Mouse (Mus musculus): ENCODE measurements around the gene Rapgef3. TPM values are rescaled to one million over a fixed set of nuclear protein-coding genes. Genes with fewer than 3 reads are reported as not detected.

Rapgef3 gene
- polyA plus RNA-seq, 1 experiment from 2014 or later: 6.4 TPM

DNA sequence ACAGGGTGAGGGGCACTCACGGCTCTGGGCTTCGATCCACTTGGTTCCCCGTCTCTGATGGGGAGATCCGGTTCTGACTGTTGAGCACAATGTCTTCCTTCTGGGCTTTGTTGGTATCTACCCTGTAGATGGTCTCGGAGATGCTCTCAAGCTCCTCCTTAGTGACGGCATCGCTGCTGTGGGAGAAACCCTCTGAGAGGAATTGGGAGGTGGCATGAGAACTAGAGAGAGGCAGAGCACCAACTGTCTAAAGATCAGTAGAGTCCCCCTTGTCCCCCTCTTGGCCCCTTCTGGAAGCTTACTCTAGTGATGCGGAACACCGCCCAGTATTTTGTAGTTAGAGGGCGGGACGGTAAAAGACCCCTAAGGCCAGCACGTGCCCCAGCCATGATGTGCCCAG, 48.3 kb downstream of the Rapgef3 start:
- Histone ChIP-seq H3K27ac (0 out of 2 replicates have a peak overlapping the region, but pooled peaks have one; percentile 46), H3K4me1 (peaks cover 23% of the 10 kb centered on the region), H3K36me3 (no peaks in the 10 kb centered on the region), H3K9me3 (replicated peaks) (no peaks in the 10 kb centered on the region), H3K4me3 (no peak overlapping the region), H3K27me3 (ENCODE audit: low read depth, poor library complexity, severe bottlenecking) (no peaks in the 10 kb centered on the region)
- WGBS: 91% methylated on average over 12 of the region's 12 CpGs
- DNase-seq (ENCODE audit: low spot score): no peak

DNA sequence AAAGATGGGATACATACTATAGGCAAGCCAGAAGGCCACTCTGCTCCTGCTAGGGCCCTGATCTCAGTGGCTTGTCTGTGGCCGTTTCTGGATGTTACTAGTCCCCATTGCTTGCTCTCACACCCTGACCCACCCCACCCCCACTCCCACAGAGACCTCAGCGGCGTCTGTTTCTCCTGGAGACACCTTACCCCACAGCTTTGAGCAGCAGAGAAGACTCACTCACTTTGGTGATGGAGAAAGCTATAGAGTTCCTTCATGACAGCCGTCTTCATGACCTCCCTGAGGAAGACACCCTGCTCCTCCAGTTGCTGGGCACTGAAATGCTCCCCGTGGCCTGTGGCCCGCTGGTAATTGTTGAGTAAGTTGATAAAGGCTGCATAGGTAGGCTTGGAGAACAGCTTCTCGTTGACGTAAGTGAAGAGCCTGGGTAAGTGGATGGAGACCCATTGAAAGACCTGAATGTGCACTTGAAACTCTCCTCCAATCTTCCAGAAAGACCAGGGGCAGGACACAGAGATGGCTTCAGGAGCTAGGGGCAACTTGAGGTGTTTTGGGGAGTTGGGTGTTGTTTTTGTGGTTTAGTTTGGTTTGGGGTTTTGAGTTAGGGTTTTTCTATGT, 49.1 kb downstream of the Rapgef3 start:
- H3K4me3 ChIP-seq: no peak overlapping the region
- DNase-seq (ENCODE audit: low spot score): no peak
- no peaks in the 10 kb centered on the region for H3K27me3 ChIP-seq (ENCODE audit: low read depth, poor library complexity, severe bottlenecking)
- H3K27ac ChIP-seq: peak overlapping the region; percentile 59
- H3K9me3 ChIP-seq (replicated peaks): no peaks in the 10 kb centered on the region
- no peaks in the 10 kb centered on the region for H3K36me3 ChIP-seq
- peaks cover 23% of the 10 kb centered on the region for H3K4me1 ChIP-seq
- 87% methylated on average over 8 of the region's 8 CpGs for WGBS

DNA sequence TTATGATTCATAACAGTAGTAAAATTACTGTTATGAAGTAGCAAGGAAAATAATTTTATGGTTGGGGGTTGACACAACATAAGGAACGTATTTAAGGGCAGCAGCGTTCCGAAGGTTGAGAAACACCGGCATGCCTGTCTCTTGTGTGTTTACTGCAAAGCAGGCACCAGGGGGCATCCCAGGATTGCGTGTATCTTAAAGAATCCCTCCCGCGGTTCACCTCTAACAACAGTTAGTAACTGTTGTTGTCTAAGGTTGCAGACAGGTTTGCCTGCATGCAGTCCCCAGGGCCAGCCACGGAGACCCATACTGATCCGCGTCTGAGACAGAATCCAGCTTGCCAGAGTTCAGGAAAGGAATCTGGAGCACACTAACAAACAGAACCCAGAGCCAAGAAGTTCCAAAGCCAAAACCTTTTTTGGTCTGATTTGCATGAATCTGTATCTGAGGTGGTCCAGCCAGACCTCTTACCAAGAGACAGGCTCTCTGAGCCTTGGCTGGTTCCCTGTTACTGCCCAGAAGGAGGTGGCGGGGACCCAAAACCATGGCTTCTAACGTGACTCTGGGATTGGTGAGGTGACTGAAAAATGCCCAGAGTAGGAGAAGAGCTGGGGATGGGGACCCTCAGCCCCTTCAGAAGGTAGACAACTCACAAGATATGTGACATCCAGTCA, 49.8 kb downstream of the Rapgef3 start:
- WGBS: 34% methylated on average over 12 of the region's 12 CpGs
- H3K36me3 ChIP-seq: no peaks in the 10 kb centered on the region
- H3K27ac ChIP-seq: peak overlapping the region; percentile 59; the same call in 1 of the 2 replicates
- H3K9me3 ChIP-seq (replicated peaks): no peaks in the 10 kb centered on the region
- no peaks in the 10 kb centered on the region for H3K27me3 ChIP-seq (ENCODE audit: low read depth, poor library complexity, severe bottlenecking)
- peak; percentile 77 for DNase-seq (ENCODE audit: low spot score)
- H3K4me3 ChIP-seq: no peak overlapping the region
- peaks cover 28% of the 10 kb centered on the region for H3K4me1 ChIP-seq

DNA sequence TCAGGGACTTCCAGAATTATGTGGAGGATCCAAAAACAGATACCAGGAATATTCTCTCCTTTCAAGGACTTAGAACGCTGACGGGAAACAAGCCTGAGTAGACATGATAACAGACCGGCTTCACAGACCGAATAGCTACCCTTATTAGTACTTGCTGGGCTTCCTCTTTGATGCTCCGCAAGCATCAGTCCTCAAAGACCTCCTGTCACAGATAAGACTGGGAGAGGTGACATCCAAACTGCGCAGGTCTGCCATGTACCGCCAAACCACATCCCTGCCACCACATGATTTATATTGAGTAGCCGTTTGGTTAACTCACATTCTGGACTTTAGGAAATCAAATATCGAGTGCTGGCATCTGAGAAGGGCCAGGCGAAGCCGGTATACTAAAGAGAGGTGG, 51.0 kb downstream of the Rapgef3 start:
- H3K4me1 ChIP-seq: peaks cover 27% of the 10 kb centered on the region
- WGBS: 88% methylated on average over 11 of the region's 11 CpGs
- no peak overlapping the region for H3K27ac ChIP-seq
- no peak for DNase-seq (ENCODE audit: low spot score)
- no peaks in the 10 kb centered on the region for H3K36me3 ChIP-seq
- no peak overlapping the region for H3K4me3 ChIP-seq
- H3K27me3 ChIP-seq (ENCODE audit: low read depth, poor library complexity, severe bottlenecking): no peaks in the 10 kb centered on the region
- no peaks in the 10 kb centered on the region for H3K9me3 ChIP-seq (replicated peaks)

DNA sequence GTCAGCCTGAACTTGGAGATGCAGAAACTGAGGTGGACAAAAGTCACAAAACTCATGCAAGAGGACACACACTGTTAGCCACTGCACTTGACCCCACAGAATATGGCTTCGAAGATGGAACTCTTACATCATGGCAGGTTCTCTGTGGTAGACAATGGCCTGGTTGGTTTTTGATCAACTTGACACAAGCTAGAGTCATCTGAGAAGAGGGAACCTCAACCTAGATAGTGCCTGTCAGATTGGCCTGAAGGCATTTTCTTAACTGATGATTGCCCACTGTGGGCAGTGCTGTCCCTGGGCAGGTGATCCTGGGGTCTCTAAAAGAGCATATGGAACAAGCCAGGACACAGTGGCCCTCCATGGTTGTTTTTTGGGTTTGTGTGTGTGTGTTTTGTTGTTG, 52.0 kb downstream of the Rapgef3 start:
- no peaks in the 10 kb centered on the region for H3K27me3 ChIP-seq (ENCODE audit: low read depth, poor library complexity, severe bottlenecking)
- peaks cover 23% of the 10 kb centered on the region for H3K4me1 ChIP-seq
- H3K27ac ChIP-seq: no peak overlapping the region
- WGBS: 91% methylated on average over 1 of the region's 1 CpGs
- no peaks in the 10 kb centered on the region for H3K9me3 ChIP-seq (replicated peaks)
- DNase-seq (ENCODE audit: low spot score): no peak
- no peak overlapping the region for H3K4me3 ChIP-seq
- H3K36me3 ChIP-seq: no peaks in the 10 kb centered on the region

DNA sequence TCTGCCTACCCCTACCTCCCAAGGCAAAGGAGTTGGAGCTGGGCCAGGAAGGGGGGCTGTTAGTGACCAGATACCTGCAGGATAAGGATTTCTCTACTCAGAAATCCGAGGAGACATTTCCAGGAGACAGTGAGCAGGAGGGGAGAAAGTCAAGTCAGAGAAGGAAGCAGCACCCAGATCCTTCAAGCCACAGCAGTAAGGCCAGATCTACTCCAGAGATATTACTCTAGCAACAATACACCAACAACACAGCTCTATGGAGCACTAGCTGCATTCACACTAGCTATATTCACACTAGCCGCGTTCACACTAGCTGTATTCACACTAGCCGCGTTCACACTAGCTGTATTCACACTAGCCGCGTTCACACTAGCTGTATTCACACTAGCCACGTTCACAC, 52.7 kb downstream of the Rapgef3 start:
- H3K4me1 ChIP-seq: peaks cover 21% of the 10 kb centered on the region
- H3K27ac ChIP-seq: no peak overlapping the region
- H3K27me3 ChIP-seq (ENCODE audit: low read depth, poor library complexity, severe bottlenecking): no peaks in the 10 kb centered on the region
- DNase-seq (ENCODE audit: low spot score): no peak
- H3K36me3 ChIP-seq: no peaks in the 10 kb centered on the region
- no peaks in the 10 kb centered on the region for H3K9me3 ChIP-seq (replicated peaks)
- H3K4me3 ChIP-seq: no peak overlapping the region
- WGBS: 93% methylated on average over 8 of the region's 8 CpGs

DNA sequence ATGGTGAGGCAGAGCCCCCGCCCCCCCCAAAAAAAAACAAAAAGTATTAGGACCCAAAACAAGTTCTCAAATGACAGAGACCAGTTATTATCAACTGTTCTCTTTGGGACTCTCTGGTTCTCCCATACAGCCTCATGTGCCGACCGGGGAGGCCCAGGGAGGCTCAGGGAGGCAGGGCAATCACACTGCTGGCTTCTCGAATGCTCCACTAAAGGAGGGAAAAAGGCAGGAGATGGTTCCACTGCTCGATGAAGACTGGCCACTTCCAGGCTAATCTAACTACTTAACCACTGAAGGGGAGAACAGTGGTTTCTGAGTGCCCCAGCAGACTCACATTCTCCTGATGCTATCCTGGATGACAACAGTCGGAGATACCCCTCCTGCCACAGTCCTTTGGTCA, 55.2 kb downstream of the Rapgef3 start:
- peaks cover 15% of the 10 kb centered on the region for H3K4me1 ChIP-seq
- no peak overlapping the region for H3K4me3 ChIP-seq
- no peaks in the 10 kb centered on the region for H3K36me3 ChIP-seq
- H3K9me3 ChIP-seq (replicated peaks): no peaks in the 10 kb centered on the region
- DNase-seq (ENCODE audit: low spot score): no peak
- H3K27me3 ChIP-seq (ENCODE audit: low read depth, poor library complexity, severe bottlenecking): no peaks in the 10 kb centered on the region
- 76% methylated on average over 6 of the region's 6 CpGs for WGBS
- H3K27ac ChIP-seq: no peak overlapping the region

DNA sequence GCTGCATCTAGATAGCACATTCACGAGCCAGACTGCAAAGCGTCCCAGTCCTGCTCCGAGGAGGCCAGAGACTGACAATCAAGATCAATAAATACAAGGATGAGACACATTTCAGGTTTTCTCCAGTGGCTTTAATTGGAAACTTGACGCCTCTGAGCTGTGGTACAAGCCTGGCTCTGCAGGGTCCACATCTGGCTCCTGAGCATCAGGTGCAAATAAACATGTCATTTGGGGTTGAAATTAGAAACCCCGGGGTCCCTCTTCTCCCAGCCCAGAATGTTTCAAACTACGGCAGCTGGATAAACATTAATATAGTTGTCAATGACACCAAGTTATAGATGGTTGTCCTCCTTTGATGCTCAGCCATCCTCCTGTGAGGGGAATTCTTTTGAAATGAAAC, 56.9 kb downstream of the Rapgef3 start:
- no peaks in the 10 kb centered on the region for H3K27me3 ChIP-seq (ENCODE audit: low read depth, poor library complexity, severe bottlenecking)
- no peaks in the 10 kb centered on the region for H3K36me3 ChIP-seq
- no peak for DNase-seq (ENCODE audit: low spot score)
- H3K4me3 ChIP-seq: no peak overlapping the region
- H3K4me1 ChIP-seq: peaks cover 15% of the 10 kb centered on the region
- WGBS: 56% methylated on average over 6 of the region's 6 CpGs
- H3K27ac ChIP-seq: no peak overlapping the region
- no peaks in the 10 kb centered on the region for H3K9me3 ChIP-seq (replicated peaks)

DNA sequence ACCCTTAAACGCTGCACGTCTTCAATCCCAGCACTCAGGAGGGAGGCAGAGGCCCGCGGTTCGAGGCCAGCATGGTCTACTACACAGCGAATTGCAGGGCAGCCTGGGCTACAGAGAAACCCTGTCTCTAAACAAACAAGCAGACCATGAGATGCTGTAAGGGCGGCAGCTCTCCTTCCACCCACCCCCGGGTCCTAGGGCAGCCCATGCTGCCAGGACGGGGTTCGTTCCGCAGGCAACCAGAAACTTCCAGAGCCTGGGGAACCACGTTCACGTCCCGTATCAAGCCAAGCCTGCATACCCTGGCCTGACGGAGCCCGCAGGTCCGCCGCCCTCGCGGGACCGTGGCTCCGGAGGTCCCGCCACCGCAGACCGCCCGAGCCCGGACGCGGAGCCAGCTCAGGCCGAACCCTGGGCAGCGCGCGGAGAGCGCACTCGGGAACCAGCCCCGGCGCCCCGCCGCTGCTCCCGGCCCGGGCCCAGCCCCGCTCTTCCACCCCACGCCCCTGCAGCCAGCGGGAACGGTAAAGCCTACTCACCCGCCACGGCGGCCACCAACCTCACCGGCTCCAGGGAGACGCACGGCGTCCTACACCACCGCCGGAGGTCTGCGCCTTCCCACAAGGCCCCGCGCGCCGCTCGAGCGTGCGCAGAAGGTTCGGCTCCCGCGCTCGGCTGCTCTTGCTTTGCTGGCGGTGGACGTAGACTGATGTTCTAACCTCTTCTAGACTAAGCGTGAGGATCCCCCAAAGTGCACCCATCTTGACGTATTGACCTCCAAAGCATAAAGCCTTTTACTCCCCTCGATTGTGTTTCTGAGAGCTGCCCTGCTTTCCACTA, 62.3 kb downstream of the Rapgef3 start, which contains the start of gene Rpap3:
TSS of gene Rpap3 (minus strand) at position 615 of the 840 bp plus-strand sequence.
- Histone ChIP-seq H3K4me3 (peak within 1 kb of the TSS; percentile 97), H3K4me1 (peaks cover 13% of the 10 kb centered on the region), H3K27ac (peak within 1 kb of the TSS; percentile 92), H3K27me3 (ENCODE audit: low read depth, poor library complexity, severe bottlenecking) (no peaks in the 10 kb centered on the region), H3K9me3 (replicated peaks) (no peaks in the 10 kb centered on the region), H3K36me3 (peaks cover 33% of the 10 kb centered on the region)
- WGBS: under 1% methylated on average over 71 of the region's 71 CpGs
- DNase-seq (ENCODE audit: low spot score): peak; percentile 91

DNA sequence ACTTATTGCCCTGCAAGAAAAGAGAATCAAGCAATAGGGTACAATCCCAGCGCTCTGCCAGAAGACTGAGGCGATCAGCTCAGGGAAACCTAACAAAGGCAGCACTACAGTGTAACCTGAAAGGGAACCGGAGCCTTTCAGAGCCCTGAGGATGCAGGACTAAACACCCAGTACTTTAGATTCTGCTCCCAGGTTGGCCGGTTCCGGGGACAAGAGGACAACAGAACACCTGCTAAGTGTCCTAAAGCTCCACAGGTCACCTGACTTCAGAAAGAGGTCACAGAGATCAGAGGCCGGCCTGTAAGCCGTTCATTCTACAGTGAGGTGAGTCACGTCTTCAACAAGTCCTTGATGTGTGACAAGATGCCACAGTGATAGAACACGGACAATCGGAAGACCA, 71.2 kb downstream of the Rapgef3 start:
- H3K27ac ChIP-seq: no peak overlapping the region
- no peak for DNase-seq (ENCODE audit: low spot score)
- no peaks in the 10 kb centered on the region for H3K27me3 ChIP-seq (ENCODE audit: low read depth, poor library complexity, severe bottlenecking)
- no peaks in the 10 kb centered on the region for H3K9me3 ChIP-seq (replicated peaks)
- H3K4me1 ChIP-seq: no peaks in the 10 kb centered on the region
- WGBS: 91% methylated on average over 10 of the region's 10 CpGs
- no peak overlapping the region for H3K4me3 ChIP-seq
- peaks cover 100% of the 10 kb centered on the region for H3K36me3 ChIP-seq
